Mouse (Mus musculus): ENCODE measurements around the gene Acad11.

- TF ChIP-seq CTCF (IDR thresholded peaks at IDR 0.05; ENCODE audit: control insufficient read depth, insufficient read depth, insufficient replicate concordance, low read depth, low read length) (no peak), POLR2A (IDR thresholded peaks at IDR 0.05; ENCODE audit: control insufficient read depth, low read depth, low read length) (no peak)
Measured at GRCm38 (mm10) chr9:104165926-104166325, 102.7 kb downstream of the Acad11 start.
